Mouse (Mus musculus) thymus, adult 2 months (tissue): ENCODE results near the gene Zfyve26.

Experiments used
- CTCF ChIP-seq: fragments of 200-500 bp; IDR thresholded peaks from 2 replicates; pipeline ENCODE4 v1.5.1; 2012; ENCODE audit warnings: mild to moderate bottlenecking, control low read depth, low read length, moderate library complexity, borderline replicate concordance; ENCODE audit not compliant: control insufficient read depth, poor library complexity, insufficient read depth; ENCODE audit errors: extremely low read depth
- POLR2A ChIP-seq: fragments of 200-500 bp; IDR thresholded peaks from 2 replicates; pipeline ENCODE4 v1.6.1; 2012; ENCODE audit warnings: mild to moderate bottlenecking, low read length, control low read depth, moderate library complexity; ENCODE audit not compliant: control insufficient read depth, poor library complexity, insufficient read depth; ENCODE audit errors: extremely low read depth

- TF ChIP-seq CTCF: no peak
- no peak for TF ChIP-seq POLR2A
These were observed 60.5 kb downstream of the Zfyve26 start for GRCm38 (mm10) chr12:79235485-79236080.
